Mouse (Mus musculus) liver, embryonic 14 days (tissue): ENCODE results near the gene Dock2. TPM values are rescaled to one million over a fixed set of nuclear protein-coding genes. Genes with fewer than 3 reads are reported as not detected.

ENCODE experiments used
- polyA plus RNA-seq: library from polyadenylated mRNA; depleted of rRNA; stranded (reverse); fragments of >200 nt; gene quantifications from 2 replicates; pipeline ENCODE4 v1.2.3, GENCODE M21; 2012; rRNA removed

Dock2 gene
- polyA plus RNA-seq = 1.9 and 2.5 TPM in 2 replicates

DNA sequence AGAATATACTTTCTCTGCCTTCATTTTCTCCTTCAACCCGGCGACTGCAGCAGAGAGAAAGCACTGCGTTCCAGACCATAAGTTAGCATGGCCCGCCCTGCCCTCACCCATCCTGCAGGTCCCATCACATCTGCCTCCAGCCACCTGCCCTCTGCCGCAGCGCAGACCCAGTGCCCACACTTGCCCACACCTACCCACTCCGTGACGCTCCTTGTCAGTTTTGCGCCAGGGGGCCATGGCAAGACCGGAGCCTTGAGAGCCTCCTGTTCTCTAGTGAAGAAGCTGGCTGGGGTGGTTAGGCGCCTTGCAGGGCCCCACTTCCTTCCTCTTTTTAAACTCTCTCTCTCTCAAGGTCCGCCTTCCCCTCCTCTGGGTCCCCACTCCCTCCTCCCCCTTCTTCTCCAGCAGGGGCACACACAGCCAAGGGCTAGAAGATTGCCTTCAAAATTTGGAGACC lies at the start of gene Dock2:
Dock2 (minus strand) TSS at position 306 of the 457 bp plus-strand sequence.

DNA sequence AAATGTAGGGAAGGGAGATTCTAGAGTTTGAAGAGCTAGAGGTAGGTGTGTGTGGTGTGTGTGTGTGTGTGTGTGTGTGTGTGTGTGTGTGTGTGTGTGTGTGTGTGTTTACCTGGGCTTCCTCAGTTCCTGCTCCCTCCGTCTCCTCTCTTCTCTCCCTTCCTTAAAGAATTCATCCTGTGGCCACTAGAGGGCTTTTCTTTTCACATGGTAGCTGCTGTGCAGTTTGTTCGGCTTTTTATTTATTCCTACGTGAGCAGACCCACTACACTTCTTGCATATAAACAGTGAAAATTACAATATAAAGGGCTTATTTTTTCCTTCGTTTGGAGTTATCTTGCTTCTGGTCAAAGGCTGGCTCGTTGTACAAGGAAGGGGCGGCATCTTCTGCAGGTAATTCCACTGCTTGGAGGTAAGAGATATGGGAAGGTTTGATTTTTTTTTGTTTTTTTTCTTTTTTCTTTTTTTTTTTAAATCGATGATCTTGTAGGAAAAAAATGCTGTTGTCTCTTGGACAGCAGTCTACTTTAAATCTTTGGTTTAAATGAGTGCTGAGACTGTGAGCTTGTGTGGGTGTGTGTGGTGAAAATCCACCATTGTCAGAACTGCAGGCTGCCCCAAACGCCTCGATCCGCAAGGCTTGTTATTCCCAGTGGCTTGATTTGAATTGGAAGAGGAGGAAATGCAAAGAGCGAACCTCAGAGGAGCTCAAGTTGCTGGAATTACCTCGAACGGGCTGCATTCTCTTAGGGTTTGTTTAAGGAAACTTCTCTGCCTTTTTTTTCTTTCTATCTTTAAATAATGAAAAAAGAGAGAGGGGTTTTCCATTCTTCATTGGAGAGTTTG lies 468.9 kb downstream of the Dock2 start, which contains the start of gene Fam196b:
Fam196b (plus strand) TSS at position 289 of the 846 bp plus-strand sequence.

DNA sequence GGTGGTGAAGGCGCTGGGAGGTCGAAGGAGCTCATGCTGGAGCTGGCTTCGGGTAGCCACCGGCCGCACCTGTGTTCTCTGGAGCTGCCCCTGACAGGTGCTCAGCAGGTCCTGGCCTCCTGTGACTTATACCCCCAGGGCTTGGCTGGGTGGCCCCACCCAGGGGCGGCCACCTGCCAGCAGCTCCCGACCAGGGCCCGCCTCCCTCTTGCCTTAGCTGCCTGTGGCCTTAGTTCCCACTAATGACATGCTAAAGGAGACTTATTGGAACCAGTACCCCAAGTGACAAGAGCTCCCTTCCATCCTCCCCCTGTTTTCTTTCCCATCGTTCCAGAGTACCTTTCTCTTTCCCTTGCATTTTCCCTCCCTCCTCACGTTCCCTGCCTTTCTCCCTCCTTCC lies 575.7 kb downstream of the Dock2 start, which contains the start of gene Foxi1:
Foxi1 (minus strand) TSS at position 101 of the 400 bp plus-strand sequence.

Other genes with a start within 250 kb of the Dock2 start
- 14.1 and 15.4 TPM in 2 replicates for gene Spdl1, start 49.7 kb upstream of the Dock2 start, polyA plus RNA-seq